Mouse (Mus musculus) midbrain, embryonic 12.5 days (tissue): ENCODE measurements at regions not wholly inside any gene's neighbourhood (a gene's known extent, or its start where the extent isn't known, plus 50 kb on each side); places are given as distances from the start of the nearest gene placed in this dataset.

Source experiments
- ATAC-seq: fragments of 200-750 bp; cut with Nextera tagmentation; 2 replicates; pipeline ENCODE4 v1.8.0; 2017; ENCODE audit warnings: low read depth, moderate TSS enrichment, moderate library complexity; ENCODE audit not compliant: low FRiP score
- H3K27ac ChIP-seq: fragments of 300-500 bp; sonication (generic); replicated peaks from 2 replicates; pipeline ENCODE4 v1.5.1; 2016; ENCODE audit warnings: mild to moderate bottlenecking
- H3K27me3 ChIP-seq: fragments of 300-500 bp; sonication (generic); 2 replicates; pipeline ENCODE4 v1.6.1; 2016; ENCODE audit warnings: mild to moderate bottlenecking
- H3K36me3 ChIP-seq: fragments of 300-500 bp; sonication (generic); 2 replicates; pipeline ENCODE4 v1.6.1; 2016
- H3K4me1 ChIP-seq: fragments of 300-500 bp; sonication (generic); 2 replicates; pipeline ENCODE4 v1.6.1; 2016
- H3K4me2 ChIP-seq: fragments of 300-500 bp; sonication (generic); replicated peaks from 2 replicates; pipeline ENCODE4 v1.6.1; 2016; ENCODE audit warnings: mild to moderate bottlenecking, moderate library complexity
- H3K4me3 ChIP-seq: fragments of 300-500 bp; sonication (generic); 2 replicates; pipeline ENCODE4 v1.5.1; 2016; ENCODE audit warnings: mild to moderate bottlenecking
- H3K9ac ChIP-seq: fragments of 300-500 bp; sonication (generic); replicated peaks from 2 replicates; pipeline ENCODE4 v1.6.1; 2016; ENCODE audit warnings: mild to moderate bottlenecking, moderate library complexity
- H3K9me3 ChIP-seq: fragments of 300-500 bp; sonication (generic); 2 replicates; pipeline ENCODE4 v1.6.1; 2016; ENCODE audit warnings: mild to moderate bottlenecking
- WGBS: fragments of 180-500 bp; shearing (Covaris S2); methylation state at CpG from one replicate; pipeline ENCODE4 v1.1.7; 2016; 5-methylcytosine and 5-hydroxymethylcytosine counted together

DNA sequence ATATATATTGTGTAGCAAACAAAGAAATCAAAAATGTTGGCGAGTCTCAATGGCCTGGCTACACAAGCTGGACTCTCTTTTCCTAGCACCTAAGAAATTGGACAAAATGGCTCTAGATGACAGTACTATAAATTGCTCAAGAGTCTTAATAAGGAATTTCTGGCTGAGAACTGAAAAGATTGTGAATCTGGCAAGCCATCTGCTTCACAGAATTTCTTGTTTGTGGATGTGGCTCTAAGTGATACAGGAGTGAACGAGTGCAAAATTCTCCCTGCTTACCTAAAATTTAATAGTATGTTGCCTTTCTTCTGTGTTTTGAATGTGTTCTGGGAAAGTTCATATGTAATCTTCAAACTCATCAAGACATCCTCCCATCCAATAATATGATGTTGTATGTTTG lies 508.1 kb downstream of the Gm37988 start:
- Histone ChIP-seq H3K27me3 (no peaks in the 10 kb centered on the region), H3K4me1 (no peaks in the 10 kb centered on the region), H3K4me3 (no peak overlapping the region), H3K4me2 (no peak overlapping the region), H3K9ac (no peak overlapping the region), H3K27ac (no peak overlapping the region), H3K9me3 (no peaks in the 10 kb centered on the region; the same call in 1 of the 2 replicates), H3K36me3 (no peaks in the 10 kb centered on the region)
- 76% methylated on average over 2 of the region's 2 CpGs for WGBS
- ATAC-seq = no peak

DNA sequence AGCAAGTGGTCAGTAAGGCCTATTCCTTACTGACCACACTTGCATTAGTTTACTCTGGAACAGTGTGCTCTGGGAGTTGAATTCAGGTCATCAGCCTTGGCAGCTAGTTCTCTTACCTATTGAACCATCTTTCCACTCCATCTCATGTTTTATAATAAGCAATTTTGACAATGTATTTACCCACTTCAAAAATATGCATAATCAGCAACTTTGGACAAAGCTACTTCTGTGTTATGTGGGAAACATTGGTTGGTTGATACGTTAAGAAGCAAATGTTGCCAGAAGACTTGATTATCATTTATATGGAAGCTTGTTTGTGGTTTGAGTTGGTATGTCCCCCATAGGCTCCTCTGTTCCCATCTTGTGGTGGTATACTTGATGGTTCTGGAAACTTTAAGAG lies 509.4 kb downstream of the Gm37988 start:
- no peak overlapping the region for H3K4me2 ChIP-seq
- 92% methylated on average over 1 of the region's 1 CpGs for WGBS
- H3K36me3 ChIP-seq = no peaks in the 10 kb centered on the region
- H3K27ac ChIP-seq = no peak overlapping the region
- H3K4me3 ChIP-seq = no peak overlapping the region
- no peaks in the 10 kb centered on the region for H3K9me3 ChIP-seq
- H3K9ac ChIP-seq = no peak overlapping the region
- no peaks in the 10 kb centered on the region for H3K4me1 ChIP-seq
- no peak for ATAC-seq
- no peaks in the 10 kb centered on the region for H3K27me3 ChIP-seq

DNA sequence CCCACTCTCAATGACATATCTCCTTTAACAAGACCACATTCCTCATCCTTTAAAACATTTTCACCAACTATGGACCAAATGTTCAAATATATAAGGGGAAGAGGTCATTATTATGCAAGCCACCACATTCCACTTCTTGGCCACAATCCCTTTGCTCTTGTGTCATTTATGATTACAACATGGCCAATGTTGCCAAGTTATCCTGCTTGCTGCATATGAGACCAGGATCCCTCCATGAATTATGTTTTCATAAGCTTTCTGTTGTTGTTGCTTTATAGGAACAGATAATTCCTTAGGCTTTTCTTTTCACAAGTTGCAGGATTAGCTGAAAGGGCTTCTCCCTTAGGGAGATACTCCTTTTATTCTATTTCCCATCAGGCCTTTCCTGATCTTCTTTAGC lies 518.6 kb downstream of the Gm37988 start:
- no peaks in the 10 kb centered on the region for H3K27me3 ChIP-seq
- no peak overlapping the region for H3K27ac ChIP-seq
- H3K4me3 ChIP-seq = no peak overlapping the region
- no peaks in the 10 kb centered on the region for H3K36me3 ChIP-seq
- H3K9me3 ChIP-seq = peaks cover 5% of the 10 kb centered on the region; the same call in 1 of the 2 replicates
- no peaks in the 10 kb centered on the region for H3K4me1 ChIP-seq
- no peak overlapping the region for H3K4me2 ChIP-seq
- ATAC-seq = no peak
- no peak overlapping the region for H3K9ac ChIP-seq
